Mouse (Mus musculus): ENCODE measurements around the gene Arhgef19. TPM values are rescaled to one million over a fixed set of nuclear protein-coding genes. Genes with fewer than 3 reads are reported as not detected.

Gene Arhgef19
- total and polyA plus RNA-seq, 2 experiments from 2014 or later: 1.5 to 2.5 TPM

- H3K36me3 ChIP-seq (replicated peaks; ENCODE audit: control insufficient read depth, insufficient read depth, low read length): no peaks in the 10 kb centered on the region
- no peak overlapping the region for H3K4me3 ChIP-seq (ENCODE audit: low read depth, low read length)
- H3K9me3 ChIP-seq (replicated peaks; ENCODE audit: control insufficient read depth, low read length): no peaks in the 10 kb centered on the region
- WGBS: 71% methylated on average over 15 of the region's 15 CpGs
- TF ChIP-seq EP300 (IDR thresholded peaks at IDR 0.05; ENCODE audit: low read depth): no peak
- TF ChIP-seq CTCF (IDR thresholded peaks at IDR 0.05; ENCODE audit: low read depth): no peak
- DNase-seq (ENCODE audit: low spot score) (no peak), ATAC-seq (ENCODE audit: insufficient read depth, low read depth) (no peak)
- no peak overlapping the region for H3K4me2 ChIP-seq (ENCODE audit: low read depth, low read length)
- no peaks in the 10 kb centered on the region for H3K27me3 ChIP-seq (ENCODE audit: control insufficient read depth, insufficient read depth, low read length)
- H3K9ac ChIP-seq (replicated peaks; ENCODE audit: low read depth, low read length): no peak overlapping the region
- no peak overlapping the region for H3K27ac ChIP-seq (ENCODE audit: low read depth)
- peaks cover 5% of the 10 kb centered on the region; the same call in 1 of the 2 replicates for H3K4me1 ChIP-seq (ENCODE audit: control insufficient read depth, insufficient read depth)
Observed at GRCm38 (mm10) chr4:141270201-141270940, 31.1 kb downstream of the Arhgef19 start.

GRCm38 (mm10) chr4:141271228-141271627 lies 31.9 kb downstream of the Arhgef19 start:
- no peak for DNase-seq (ENCODE audit: low spot score)
- Histone ChIP-seq H3K27me3 (ENCODE audit: control insufficient read depth, insufficient read depth, low read length) (no peaks in the 10 kb centered on the region), H3K27ac (ENCODE audit: low read depth) (no peak overlapping the region), H3K9me3 (replicated peaks; ENCODE audit: control insufficient read depth, low read length) (no peaks in the 10 kb centered on the region), H3K4me2 (ENCODE audit: low read depth, low read length) (no peak overlapping the region), H3K9ac (replicated peaks; ENCODE audit: low read depth, low read length) (no peak overlapping the region), H3K4me3 (ENCODE audit: low read depth, low read length) (no peak overlapping the region), H3K36me3 (replicated peaks; ENCODE audit: control insufficient read depth, insufficient read depth, low read length) (no peaks in the 10 kb centered on the region), H3K4me1 (ENCODE audit: control insufficient read depth, insufficient read depth) (peaks cover 5% of the 10 kb centered on the region; the same call in 1 of the 2 replicates)
- 73% methylated on average over 7 of the region's 7 CpGs for WGBS
- ATAC-seq (ENCODE audit: insufficient read depth, low read depth): no peak
- TF ChIP-seq CTCF (IDR thresholded peaks at IDR 0.05; ENCODE audit: low read depth) (no peak), EP300 (IDR thresholded peaks at IDR 0.05; ENCODE audit: low read depth) (no peak)

GRCm38 (mm10) chr4:141271721-141272120 lies 32.4 kb downstream of the Arhgef19 start:
- Histone ChIP-seq H3K4me2 (ENCODE audit: low read depth, low read length) (no peak overlapping the region), H3K9me3 (replicated peaks; ENCODE audit: control insufficient read depth, low read length) (no peaks in the 10 kb centered on the region), H3K4me3 (ENCODE audit: low read depth, low read length) (no peak overlapping the region), H3K27me3 (ENCODE audit: control insufficient read depth, insufficient read depth, low read length) (no peaks in the 10 kb centered on the region), H3K9ac (replicated peaks; ENCODE audit: low read depth, low read length) (no peak overlapping the region), H3K36me3 (replicated peaks; ENCODE audit: control insufficient read depth, insufficient read depth, low read length) (no peaks in the 10 kb centered on the region), H3K27ac (ENCODE audit: low read depth) (0 out of 2 replicates have a peak overlapping the region, but pooled peaks have one; percentile 13), H3K4me1 (ENCODE audit: control insufficient read depth, insufficient read depth) (peaks cover 5% of the 10 kb centered on the region; the same call in 1 of the 2 replicates)
- DNase-seq (ENCODE audit: low spot score) (no peak), ATAC-seq (ENCODE audit: insufficient read depth, low read depth) (no peak)
- WGBS: 65% methylated on average over 6 of the region's 6 CpGs
- TF ChIP-seq CTCF (IDR thresholded peaks at IDR 0.05; ENCODE audit: low read depth) (no peak), EP300 (IDR thresholded peaks at IDR 0.05; ENCODE audit: low read depth) (no peak)

- Histone ChIP-seq H3K4me2 (ENCODE audit: low read depth, low read length) (peak overlapping the region; percentile 45), H3K27ac (ENCODE audit: low read depth) (peak overlapping the region; percentile 7; the same call in 1 of the 2 replicates), H3K27me3 (ENCODE audit: control insufficient read depth, insufficient read depth, low read length) (no peaks in the 10 kb centered on the region), H3K4me1 (ENCODE audit: control insufficient read depth, insufficient read depth) (peaks cover 5% of the 10 kb centered on the region), H3K9ac (replicated peaks; ENCODE audit: low read depth, low read length) (no peak overlapping the region), H3K4me3 (ENCODE audit: low read depth, low read length) (peak overlapping the region; percentile 11; the same call in 1 of the 2 replicates), H3K9me3 (replicated peaks; ENCODE audit: control insufficient read depth, low read length) (no peaks in the 10 kb centered on the region), H3K36me3 (replicated peaks; ENCODE audit: control insufficient read depth, insufficient read depth, low read length) (no peaks in the 10 kb centered on the region)
- whole genome bisulfite sequencing: 18% methylated on average over 14 of the region's 14 CpGs
- no peak for TF ChIP-seq CTCF (IDR thresholded peaks at IDR 0.05; ENCODE audit: low read depth)
- TF ChIP-seq EP300 (IDR thresholded peaks at IDR 0.05; ENCODE audit: low read depth): no peak
- no peak for DNase-seq (ENCODE audit: low spot score)
- peak; percentile 10 for ATAC-seq (ENCODE audit: insufficient read depth, low read depth)
Observed at GRCm38 (mm10) chr4:141272878-141273277, 33.6 kb downstream of the Arhgef19 start.

- TF ChIP-seq CTCF (IDR thresholded peaks at IDR 0.05; ENCODE audit: low read depth) (peak; percentile 99), EP300 (IDR thresholded peaks at IDR 0.05; ENCODE audit: low read depth) (no peak)
- Histone ChIP-seq H3K27me3 (ENCODE audit: control insufficient read depth, insufficient read depth, low read length) (no peaks in the 10 kb centered on the region), H3K36me3 (replicated peaks; ENCODE audit: control insufficient read depth, insufficient read depth, low read length) (no peaks in the 10 kb centered on the region), H3K4me3 (ENCODE audit: low read depth, low read length) (peak overlapping the region; percentile 11; the same call in 1 of the 2 replicates), H3K27ac (ENCODE audit: low read depth) (peak overlapping the region; percentile 7; the same call in 1 of the 2 replicates), H3K9ac (replicated peaks; ENCODE audit: low read depth, low read length) (no peak overlapping the region), H3K9me3 (replicated peaks; ENCODE audit: control insufficient read depth, low read length) (no peaks in the 10 kb centered on the region), H3K4me1 (ENCODE audit: control insufficient read depth, insufficient read depth) (peaks cover 5% of the 10 kb centered on the region), H3K4me2 (ENCODE audit: low read depth, low read length) (peak overlapping the region; percentile 45)
- DNase-seq (ENCODE audit: low spot score) (peak; percentile 85), ATAC-seq (ENCODE audit: insufficient read depth, low read depth) (peak; percentile 70)
- WGBS: 21% methylated on average over 12 of the region's 12 CpGs
Observed at GRCm38 (mm10) chr4:141273296-141273695, 34.0 kb downstream of the Arhgef19 start.
